Mouse (Mus musculus): ENCODE measurements at regions not wholly inside any gene's neighbourhood (a gene's known extent, or its start where the extent isn't known, plus 50 kb on each side); places are given as distances from the start of the nearest gene placed in this dataset.

DNA sequence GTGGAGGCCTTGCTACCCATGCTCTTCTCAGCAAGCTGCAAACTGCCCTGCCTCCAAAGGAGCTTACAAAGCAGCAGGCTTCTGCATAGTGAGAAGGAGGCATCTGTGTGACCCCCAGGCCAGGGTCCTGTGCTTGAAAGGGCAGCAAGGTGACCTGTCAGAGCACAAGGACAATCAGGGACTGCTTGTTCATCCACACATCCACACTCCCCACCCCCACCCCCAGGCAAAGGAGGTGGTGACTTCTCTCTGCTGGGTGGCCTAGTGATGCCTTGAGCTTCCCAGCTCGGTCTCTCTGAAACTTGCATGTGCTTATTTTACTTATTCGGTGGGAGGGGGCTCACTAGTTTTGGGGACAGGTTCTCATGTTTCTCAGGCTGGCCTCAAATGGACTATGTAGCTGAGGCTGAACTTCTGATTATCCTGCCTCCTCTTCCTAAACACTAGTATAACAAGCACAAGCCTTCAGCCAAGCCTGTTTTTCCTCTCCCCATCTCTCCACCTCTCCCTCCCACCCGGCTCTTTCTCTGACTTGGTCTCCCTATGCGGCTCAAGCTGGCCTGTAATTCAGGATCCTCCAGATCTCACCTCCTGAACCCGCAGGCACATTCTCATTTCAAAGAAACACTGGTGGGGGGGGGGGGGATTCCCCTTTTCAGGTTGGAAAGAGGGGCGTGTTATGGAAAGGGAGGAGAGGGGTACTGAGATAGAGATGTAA, 56.4 kb upstream of the Sept5 start:
- no peak for TF ChIP-seq POLR2A (IDR thresholded peaks at IDR 0.05; ENCODE audit: insufficient read depth, low read length)
- TF ChIP-seq CTCF (IDR thresholded peaks at IDR 0.05; ENCODE audit: low read depth, low read length) = no peak

All from ES-Bruce4 (cell line).